8 mouse cellular contexts compared by ENCODE assay signal in the genomic region with DNA sequence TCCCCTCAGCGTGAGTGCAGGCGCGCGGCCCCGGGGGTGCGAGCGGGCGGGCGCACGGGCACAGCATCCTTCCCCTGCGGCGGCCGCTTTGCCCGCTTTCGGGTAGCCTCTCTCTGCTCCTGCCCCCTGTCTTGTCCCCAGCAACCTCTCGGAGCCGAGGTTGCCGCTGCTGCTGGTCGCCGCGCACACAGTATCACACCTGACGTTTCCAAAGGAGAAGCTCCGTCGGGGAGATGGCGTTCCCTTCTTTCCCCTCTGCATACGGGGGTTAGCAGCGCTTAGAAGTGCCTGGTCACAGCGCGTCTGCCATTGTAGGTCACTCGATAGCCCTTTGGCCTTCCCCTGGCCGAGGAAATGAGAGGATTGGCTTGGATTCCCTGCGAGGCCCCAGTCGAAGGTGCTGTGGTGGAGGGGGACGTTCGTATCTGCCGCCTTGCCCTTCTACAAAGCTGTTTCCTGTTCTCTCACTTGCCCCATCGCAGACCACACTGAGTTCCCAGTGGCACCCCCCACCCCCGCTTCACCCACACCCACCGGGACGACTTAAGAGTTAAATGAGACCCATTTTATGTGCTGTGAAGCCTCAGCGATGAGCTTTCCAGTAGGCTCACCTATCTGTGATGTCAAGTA. TPM values are rescaled to one million over a fixed set of nuclear protein-coding genes. Genes with fewer than 3 reads are reported as not detected.
DNase-seq lines count a peak whose midpoint lies in the region; ATAC-seq and TF ChIP-seq lines count a peak whose summit lies in the region.

No protein-coding gene starts in this region.

- WGBS in heart, embryonic 16.5 days: under 1% methylated on average over 41 of the region's 41 CpGs
- under 1% methylated on average over 36 of the region's 41 CpGs for WGBS in embryonic facial prominence, embryonic 11.5 days
- WGBS in intestine, embryonic 14.5 days: 1% methylated on average over 32 of the region's 41 CpGs

- H3K9me3 ChIP-seq in heart, embryonic 16.5 days (replicated peaks; ENCODE audit: control insufficient read depth, low read length): no peaks in the 10 kb centered on the region
- no peaks in the 10 kb centered on the region for H3K9me3 ChIP-seq in CH12.LX (replicated peaks; ENCODE audit: low read length)
- H3K9me3 ChIP-seq in embryonic facial prominence, embryonic 11.5 days (replicated peaks; ENCODE audit: control insufficient read depth, low read length): no peaks in the 10 kb centered on the region
- no peaks in the 10 kb centered on the region for H3K9me3 ChIP-seq in intestine, embryonic 14.5 days (ENCODE audit: control insufficient read depth, low read length)

- peaks cover 2% of the 10 kb centered on the region; the same call in 1 of the 2 replicates for H3K36me3 ChIP-seq in heart, embryonic 16.5 days (ENCODE audit: control insufficient read depth, insufficient read depth)
- peaks cover 18 to 35% of the 10 kb centered on the region in 2 experiments for H3K36me3 ChIP-seq in CH12.LX (replicated peaks in 1 of 2; ENCODE audit: control insufficient read depth in 1 of 2, insufficient read depth in 1 of 2, low read length in 1 of 2)
- H3K36me3 ChIP-seq in embryonic facial prominence, embryonic 11.5 days (replicated peaks; ENCODE audit: control insufficient read depth, insufficient read depth, low read depth, low read length): no peaks in the 10 kb centered on the region
- H3K36me3 ChIP-seq in intestine, embryonic 14.5 days (ENCODE audit: control insufficient read depth, insufficient read depth, low read length): peaks cover 25% of the 10 kb centered on the region

- ATAC-seq in heart, embryonic 16.5 days (replicated peaks; ENCODE audit: extremely low read depth, insufficient read depth, low FRiP score): peak; percentile 10
- ATAC-seq in embryonic facial prominence, embryonic 11.5 days (replicated peaks; ENCODE audit: insufficient number of reproducible peaks, low FRiP score, low TSS enrichment, low read depth): peak; percentile 82; the same call in 1 of the 2 replicates
- no peak; the same call in none of the 2 replicates for ATAC-seq in intestine, embryonic 14.5 days (replicated peaks; ENCODE audit: low FRiP score, low TSS enrichment, low read depth)
- peak; percentile 41 for ATAC-seq in monocyte, adult 5-6 weeks (replicated peaks; ENCODE audit: insufficient number of reproducible peaks, low FRiP score, low TSS enrichment, poor library complexity, severe bottlenecking)

- peak overlapping the region; percentile 81 for H3K4me2 ChIP-seq in heart, embryonic 16.5 days (ENCODE audit: low read depth, low read length)
- peak overlapping the region; percentile 41 for H3K4me2 ChIP-seq in CH12.LX (ENCODE audit: insufficient read depth, low read depth, poor library complexity, severe bottlenecking)
- peak overlapping the region; percentile 75 for H3K4me2 ChIP-seq in embryonic facial prominence, embryonic 11.5 days (ENCODE audit: low read depth, low read length)
- peak overlapping the region; percentile 86 for H3K4me2 ChIP-seq in intestine, embryonic 14.5 days (ENCODE audit: low read length)

- peaks cover 13% of the 10 kb centered on the region for H3K79me2 ChIP-seq in CH12.LX (replicated peaks; ENCODE audit: control insufficient read depth, extremely low read depth, insufficient read depth, poor library complexity, severe bottlenecking)

- DNase-seq in heart, postnatal 10 days: no peak
- DNase-seq in CH12.LX (ENCODE audit: extremely low read depth): peak; percentile 39
- peak; percentile 18 for DNase-seq in embryonic facial prominence, embryonic 11.5 days (ENCODE audit: low spot score)
- DNase-seq in intestine, embryonic 14.5 days (ENCODE audit: low spot score): no peak
- no peak for DNase-seq in spleen, postnatal 10 days (ENCODE audit: low spot score in 2 of 2)
- DNase-seq in urinary bladder, adult 2 months (ENCODE audit: low spot score): no peak

- no peaks in the 10 kb centered on the region for H3K27me3 ChIP-seq in heart, embryonic 16.5 days (ENCODE audit: control insufficient read depth, insufficient read depth, low read length)
- no peaks in the 10 kb centered on the region for H3K27me3 ChIP-seq in CH12.LX (replicated peaks)
- H3K27me3 ChIP-seq in embryonic facial prominence, embryonic 11.5 days (ENCODE audit: control insufficient read depth, insufficient read depth, low read length): no peaks in the 10 kb centered on the region
- no peaks in the 10 kb centered on the region for H3K27me3 ChIP-seq in intestine, embryonic 14.5 days (replicated peaks; ENCODE audit: control insufficient read depth, insufficient read depth, low read length)

- H3K4me1 ChIP-seq in heart, embryonic 16.5 days (ENCODE audit: control insufficient read depth, insufficient read depth, low read length): peaks cover 5% of the 10 kb centered on the region
- peaks cover 0 to 21% of the 10 kb centered on the region in 2 experiments; a peak in 2 of 4 replicates for H3K4me1 ChIP-seq in CH12.LX (ENCODE audit: control insufficient read depth in 1 of 2, insufficient read depth in 2 of 2)
- no peaks in the 10 kb centered on the region for H3K4me1 ChIP-seq in embryonic facial prominence, embryonic 11.5 days (ENCODE audit: control insufficient read depth, insufficient read depth, low read length)
- H3K4me1 ChIP-seq in intestine, embryonic 14.5 days (replicated peaks; ENCODE audit: control insufficient read depth, insufficient read depth, low read length): no peaks in the 10 kb centered on the region

- TF ChIP-seq RAD21 in CH12.LX (IDR thresholded peaks at IDR 0.05; ENCODE audit: low read depth, low read length): no peak

- TF ChIP-seq CTCF in CH12.LX (conservative IDR thresholded peaks at IDR 0.05 in 1 of 2, IDR thresholded peaks at IDR 0.05 in 1 of 2; ENCODE audit: low read depth in 2 of 2, low read length in 2 of 2): no peak

- intact Hi-C loops in heart, postnatal 10 days (cut with DNase I): loop anchor here (2.0 kb wide), 1 partner anchor 46 kb away; a partner anchor contains a TSS

- TF ChIP-seq POLR2A in CH12.LX (IDR thresholded peaks at IDR 0.05; ENCODE audit: low read depth, low read length): no peak

- H3K4me3 ChIP-seq in heart, embryonic 16.5 days (ENCODE audit: low read length): peak overlapping the region; percentile 98
- peak overlapping the region; percentile 67 to 70 (median 69) for H3K4me3 ChIP-seq in CH12.LX (replicated peaks in 1 of 3; ENCODE audit: low read depth in 2 of 3, low read length in 2 of 3, poor library complexity in 1 of 3)
- H3K4me3 ChIP-seq in embryonic facial prominence, embryonic 11.5 days (ENCODE audit: low read depth, low read length): peak overlapping the region; percentile 81
- H3K4me3 ChIP-seq in intestine, embryonic 14.5 days (ENCODE audit: low read depth, low read length): peak overlapping the region; percentile 92

- peak overlapping the region; percentile 98 for H3K9ac ChIP-seq in heart, embryonic 16.5 days (ENCODE audit: low read length)
- peak overlapping the region; percentile 83 for H3K9ac ChIP-seq in CH12.LX (ENCODE audit: insufficient read depth, low read depth)
- peak overlapping the region; percentile 95 for H3K9ac ChIP-seq in embryonic facial prominence, embryonic 11.5 days (replicated peaks; ENCODE audit: low read length)
- H3K9ac ChIP-seq in intestine, embryonic 14.5 days (ENCODE audit: low read length): peak overlapping the region; percentile 92

- dilution Hi-C loops in CH12.LX (cut with MboI; ENCODE audit: extremely low pct_ligation_motif_present, extremely low pct_unique_long_range_greater_than_20kb, low sequenced_read_pairs): no loop called here

- no peak for TF ChIP-seq EP300 in CH12.LX (IDR thresholded peaks at IDR 0.05; ENCODE audit: low read length)

- in situ Hi-C loops in CH12.LX (cut with MboI; ENCODE audit: low pct_ligation_motif_present, low pct_unique_long_range_greater_than_20kb, low sequenced_read_pairs): no loop called here

- H3K27ac ChIP-seq in heart, embryonic 16.5 days (ENCODE audit: low read length): peak overlapping the region; percentile 95
- H3K27ac ChIP-seq in CH12.LX (ENCODE audit: insufficient read depth, low read depth): peak overlapping the region; percentile 70
- H3K27ac ChIP-seq in embryonic facial prominence, embryonic 11.5 days (replicated peaks; ENCODE audit: low read depth, low read length): peak overlapping the region; percentile 52
- H3K27ac ChIP-seq in intestine, embryonic 14.5 days (ENCODE audit: low read depth): peak overlapping the region; percentile 89

RNA-seq across cellular contexts. Expression of a gene that starts 0.5 kb away (rescaled TPM):
- 81.7 and 90.5 TPM in 2 replicates for polyA plus RNA-seq in heart, embryonic 16.5 days (2015; fragmentation: Nextera tagmentation; extraction: Ambion mirVana)
- 10 to 100 TPM; 59.5 to 63.4 TPM for total RNA-seq in heart, postnatal 10 days (2021)
- 88.8 and 95.3 TPM in 2 replicates for total RNA-seq in CH12.LX (2012; rRNA removed)
- 96.9 and 105 TPM in 2 replicates for total RNA-seq in CH12.LX (2014; rRNA removed)
- 135 and 152 TPM in 2 replicates for polyA plus RNA-seq in CH12.LX (2012; ENCODE audit: insufficient read length, low read depth)
- polyA plus RNA-seq in embryonic facial prominence, embryonic 11.5 days (2014; fragmentation: Nextera tagmentation; extraction: Ambion mirVana): 120 and 132 TPM in 2 replicates
- 96.5 and 107 TPM in 2 replicates for polyA plus RNA-seq in intestine, embryonic 14.5 days (2014; fragmentation: Nextera tagmentation; extraction: Ambion mirVana)
- 107 to 224 TPM (median 209 TPM) in 3 replicates for total RNA-seq in monocyte, adult 5-6 weeks (2017)
- polyA plus RNA-seq in urinary bladder, adult 2 months (2012; rRNA removed): 45.2 and 45.8 TPM in 2 replicates

RNA-seq across cellular contexts. Expression of a gene that starts 46.2 kb away (rescaled TPM):
- 1.7 and 2.1 TPM in 2 replicates for polyA plus RNA-seq in heart, embryonic 16.5 days (2015; fragmentation: Nextera tagmentation; extraction: Ambion mirVana)
- total RNA-seq in heart, postnatal 10 days (2021): 1 to 10 TPM; 1.4 to 2.0 TPM
- total RNA-seq in CH12.LX (2012; rRNA removed) (4.2 TPM in 2 replicates), CH12.LX (2014; rRNA removed) (3.6 and 4.1 TPM in 2 replicates)
- polyA plus RNA-seq in CH12.LX (2012; ENCODE audit: insufficient read length, low read depth): 3.5 and 3.7 TPM in 2 replicates
- polyA plus RNA-seq in embryonic facial prominence, embryonic 11.5 days (2014; fragmentation: Nextera tagmentation; extraction: Ambion mirVana): 1.8 and 2.1 TPM in 2 replicates
- polyA plus RNA-seq in intestine, embryonic 14.5 days (2014; fragmentation: Nextera tagmentation; extraction: Ambion mirVana): 2.8 and 3.4 TPM in 2 replicates
- 17.9 to 20.7 TPM (median 20.5 TPM) in 3 replicates for total RNA-seq in monocyte, adult 5-6 weeks (2017)
- polyA plus RNA-seq in urinary bladder, adult 2 months (2012; rRNA removed): 1.7 and 1.8 TPM in 2 replicates

RNA-seq across cellular contexts. Expression of a gene that starts 46.3 kb away (rescaled TPM):
- polyA plus RNA-seq in heart, embryonic 16.5 days (2015; fragmentation: Nextera tagmentation; extraction: Ambion mirVana): 55.4 and 60.0 TPM in 2 replicates
- total RNA-seq in heart, postnatal 10 days (2021): 10 to 100 TPM; 25.2 to 26.1 TPM
- 33.7 and 35.4 TPM in 2 replicates for total RNA-seq in CH12.LX (2012; rRNA removed)
- 29.9 and 30.9 TPM in 2 replicates for total RNA-seq in CH12.LX (2014; rRNA removed)
- 38.8 and 41.2 TPM in 2 replicates for polyA plus RNA-seq in CH12.LX (2012; ENCODE audit: insufficient read length, low read depth)
- 118 and 129 TPM in 2 replicates for polyA plus RNA-seq in embryonic facial prominence, embryonic 11.5 days (2014; fragmentation: Nextera tagmentation; extraction: Ambion mirVana)
- polyA plus RNA-seq in intestine, embryonic 14.5 days (2014; fragmentation: Nextera tagmentation; extraction: Ambion mirVana): 76.0 and 86.7 TPM in 2 replicates
- total RNA-seq in monocyte, adult 5-6 weeks (2017): 44.8 to 57.1 TPM (median 48.0 TPM) in 3 replicates
- 31.7 and 35.6 TPM in 2 replicates for polyA plus RNA-seq in urinary bladder, adult 2 months (2012; rRNA removed)

RNA-seq across cellular contexts. Expression of a gene that starts 56.0 kb away (rescaled TPM):
- 11.7 and 12.5 TPM in 2 replicates for polyA plus RNA-seq in heart, embryonic 16.5 days (2015; fragmentation: Nextera tagmentation; extraction: Ambion mirVana)
- 10 to 100 TPM; 15.9 to 17.1 TPM for total RNA-seq in heart, postnatal 10 days (2021)
- 18.7 and 23.5 TPM in 2 replicates for total RNA-seq in CH12.LX (2012; rRNA removed)
- 8.8 and 9.1 TPM in 2 replicates for total RNA-seq in CH12.LX (2014; rRNA removed)
- 12.0 and 15.4 TPM in 2 replicates for polyA plus RNA-seq in CH12.LX (2012; ENCODE audit: insufficient read length, low read depth)
- polyA plus RNA-seq in embryonic facial prominence, embryonic 11.5 days (2014; fragmentation: Nextera tagmentation; extraction: Ambion mirVana): 13.8 and 15.2 TPM in 2 replicates
- 16.3 and 16.4 TPM in 2 replicates for polyA plus RNA-seq in intestine, embryonic 14.5 days (2014; fragmentation: Nextera tagmentation; extraction: Ambion mirVana)
- 4.7 to 14.6 TPM (median 5.0 TPM) in 3 replicates for total RNA-seq in monocyte, adult 5-6 weeks (2017)
- polyA plus RNA-seq in urinary bladder, adult 2 months (2012; rRNA removed): 11.2 and 11.3 TPM in 2 replicates

Comparison
In these comparisons a context has a peak if more than half of its experiments do, and no peak if none do; other contexts are left out.
1. DNase-seq: peak in CH12.LX (single experiment) and embryonic facial prominence, embryonic 11.5 days (single experiment); none in heart, postnatal 10 days (0 of 2), intestine, embryonic 14.5 days (single experiment), spleen, postnatal 10 days (0 of 2) and urinary bladder, adult 2 months (single experiment).
2. Peak in every context shown above with its lines, with median percentiles within 50 percentile points of each other: H3K27ac ChIP-seq, H3K4me2 ChIP-seq, H3K4me3 ChIP-seq and H3K9ac ChIP-seq.